Mouse (Mus musculus) cerebellum, postnatal 4 days (tissue): Measurements from ENCODE around the gene Pam16.
A peak's percentile ranks its signal among the peaks of the same experiment; 100 is the strongest.

ENCODE experiments used
- DNase-seq, 2 experiments: peaks; one replicate each; pipeline ENCODE4 v3.0.0; 2022; ENCODE audit warnings: low spot score in 2 of 2, mixed read lengths in 1 of 2

Gene Pam16

GRCm38 (mm10) chr16:4646831-4647230 lies 22.0 kb upstream of the Pam16 start:
- no peak for DNase-seq

- DNase-seq = no peak
Measured at GRCm38 (mm10) chr16:4645867-4646266, 21.1 kb upstream of the Pam16 start.

- peak; percentile 67 to 83 for DNase-seq
Measured at GRCm38 (mm10) chr16:4643670-4644419, 19.1 kb upstream of the Pam16 start.

GRCm38 (mm10) chr16:4642937-4643336 lies 18.1 kb upstream of the Pam16 start:
- no peak for DNase-seq

- no peak for DNase-seq
Measured at GRCm38 (mm10) chr16:4642190-4642589, 17.4 kb upstream of the Pam16 start.

GRCm38 (mm10) chr16:4641119-4641838 lies 16.5 kb upstream of the Pam16 start:
- no peak for DNase-seq

GRCm38 (mm10) chr16:4640267-4641005 lies 15.6 kb upstream of the Pam16 start:
- no peak for DNase-seq

GRCm38 (mm10) chr16:4639831-4640237 lies 15.0 kb upstream of the Pam16 start, which contains the start of the genes Vasn and Dnaja3:
Vasn (plus strand) TSS chr16:4639941.
Dnaja3 (plus strand) TSS chr16:4639989.
- peak; percentile 44 to 52 for DNase-seq

- no peak for DNase-seq
Measured at GRCm38 (mm10) chr16:4638891-4639390, 14.2 kb upstream of the Pam16 start.

GRCm38 (mm10) chr16:4635760-4636159 lies 11.0 kb upstream of the Pam16 start:
- DNase-seq = no peak

GRCm38 (mm10) chr16:4634681-4635080 lies 9.9 kb upstream of the Pam16 start:
- DNase-seq = no peak

- DNase-seq = no peak
Measured at GRCm38 (mm10) chr16:4633661-4634060, 8.9 kb upstream of the Pam16 start.

GRCm38 (mm10) chr16:4632050-4632449 lies 7.3 kb upstream of the Pam16 start:
- DNase-seq = no peak

- peak; percentile 74 to 88 for DNase-seq
Measured at GRCm38 (mm10) chr16:4629950-4630349, 5.2 kb upstream of the Pam16 start.

- DNase-seq = no peak
Measured at GRCm38 (mm10) chr16:4628898-4629419, 4.2 kb upstream of the Pam16 start.

- no peak for DNase-seq
Measured at GRCm38 (mm10) chr16:4627105-4627504, 2.3 kb upstream of the Pam16 start.

GRCm38 (mm10) chr16:4624074-4624473 lies 714 bp downstream of the Pam16 start:
- no peak for DNase-seq

GRCm38 (mm10) chr16:4616829-4617228 lies 8.0 kb downstream of the Pam16 start:
- DNase-seq = no peak

- no peak for DNase-seq
Measured at GRCm38 (mm10) chr16:4615297-4615696, 9.5 kb downstream of the Pam16 start.

- DNase-seq = no peak
Measured at GRCm38 (mm10) chr16:4614639-4615038, 10.1 kb downstream of the Pam16 start.

GRCm38 (mm10) chr16:4613736-4614135 lies 11.1 kb downstream of the Pam16 start:
- DNase-seq = no peak

GRCm38 (mm10) chr16:4611676-4612075 lies 13.1 kb downstream of the Pam16 start:
- DNase-seq = no peak
